Mouse (Mus musculus) hematopoietic multipotent progenitor cell, adult 10-12 weeks (in vitro differentiated cells): ENCODE measurements around the gene Olfr353. TPM values are rescaled to one million over a fixed set of nuclear protein-coding genes. Genes with fewer than 3 reads are reported as not detected.

Experiments used
- polyA plus RNA-seq: library from polyadenylated mRNA; stranded (reverse); fragments of >175 nt; gene quantifications from 2 replicates; pipeline ENCODE4 v1.2.3, GENCODE M21; 2012; ENCODE audit warnings: low replicate concordance

Gene Olfr353
- polyA plus RNA-seq, result not detected in 2 replicates

DNA sequence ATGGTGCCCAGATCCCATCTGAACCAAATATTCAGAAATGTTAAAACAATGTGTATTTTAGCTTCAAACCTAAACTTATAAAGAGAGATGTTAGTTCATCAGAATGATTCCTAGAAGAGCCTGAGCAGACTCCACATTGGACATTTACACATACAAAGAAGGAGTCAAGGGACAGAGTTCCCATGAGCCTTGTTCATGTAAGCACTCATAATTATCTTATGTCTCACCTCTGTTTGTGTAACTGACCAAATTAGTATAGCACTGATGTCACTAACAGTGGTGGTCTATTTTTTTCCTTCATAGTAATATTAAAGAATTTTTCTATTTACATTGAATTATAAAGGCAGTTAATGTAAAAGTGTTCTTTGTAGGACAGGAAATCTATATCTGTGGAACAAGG is at the start of gene Olfr353:
Gene Olfr353 (minus strand): TSS at position 101 of the 400 bp plus-strand sequence.

DNA sequence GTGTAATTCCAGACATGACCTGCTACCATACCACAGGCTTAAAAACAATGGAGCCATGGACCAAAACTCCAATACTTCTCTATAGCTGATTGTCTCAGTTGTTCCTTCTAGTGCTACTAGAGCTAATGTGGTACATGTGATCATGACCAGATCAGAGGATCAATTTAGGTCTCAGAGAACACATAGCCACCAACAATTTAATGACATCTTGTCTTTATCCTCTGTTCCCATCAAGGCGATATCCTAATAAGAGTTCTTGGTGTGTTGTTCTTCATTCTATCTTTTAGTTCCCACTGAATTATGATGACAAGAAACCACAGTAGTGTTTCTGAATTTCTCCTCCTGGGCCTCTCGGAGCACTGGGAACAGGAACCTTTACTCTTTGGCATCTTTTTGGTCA is 44.1 kb upstream of the Olfr353 start, which contains the start of gene Olfr356:
Gene Olfr356 (plus strand): TSS at position 301 of the 400 bp plus-strand sequence.

DNA sequence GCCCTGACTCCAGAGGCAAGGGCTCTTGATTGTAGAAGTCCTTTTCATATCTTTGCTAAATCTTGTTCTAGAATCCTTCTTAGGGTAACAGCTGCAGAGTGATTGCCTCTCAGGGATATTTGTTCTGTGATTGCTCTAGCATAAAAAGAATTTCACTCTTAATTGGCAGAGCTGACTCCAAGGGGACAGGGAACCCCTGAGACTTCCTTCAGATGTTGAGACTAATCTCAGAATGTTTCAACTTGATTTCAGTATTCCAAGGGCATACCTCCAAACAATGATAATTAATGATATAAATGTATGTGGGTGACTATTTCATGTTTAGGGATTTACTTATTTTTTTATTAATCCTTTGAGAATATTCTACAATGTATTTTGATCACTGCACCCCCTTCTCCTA is 36.1 kb upstream of the Olfr353 start, which contains the start of gene Olfr355:
Gene Olfr355 (minus strand): TSS at position 101 of the 400 bp plus-strand sequence.

DNA sequence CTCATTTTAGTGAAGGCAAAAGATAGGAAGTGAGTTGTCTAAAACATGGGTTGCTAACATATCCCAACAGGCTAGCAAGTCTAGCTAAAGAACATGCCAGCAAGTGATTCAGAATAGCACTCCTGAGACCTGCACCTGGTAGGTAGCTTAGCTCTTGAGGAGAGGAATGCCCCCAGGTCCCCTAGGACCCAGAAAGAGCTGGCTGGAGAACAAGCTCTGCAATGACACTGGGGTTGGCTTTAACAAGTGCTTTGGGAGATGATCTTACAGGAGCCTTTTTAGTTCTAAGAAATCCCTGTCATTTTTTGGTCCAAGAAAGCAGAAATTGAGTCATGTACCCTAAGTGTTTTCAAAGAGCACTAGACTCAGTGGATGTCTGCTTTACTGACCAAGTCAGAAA is 12.6 kb upstream of the Olfr353 start, which contains the start of gene Olfr354:
Gene Olfr354 (plus strand): TSS at position 301 of the 400 bp plus-strand sequence.

DNA sequence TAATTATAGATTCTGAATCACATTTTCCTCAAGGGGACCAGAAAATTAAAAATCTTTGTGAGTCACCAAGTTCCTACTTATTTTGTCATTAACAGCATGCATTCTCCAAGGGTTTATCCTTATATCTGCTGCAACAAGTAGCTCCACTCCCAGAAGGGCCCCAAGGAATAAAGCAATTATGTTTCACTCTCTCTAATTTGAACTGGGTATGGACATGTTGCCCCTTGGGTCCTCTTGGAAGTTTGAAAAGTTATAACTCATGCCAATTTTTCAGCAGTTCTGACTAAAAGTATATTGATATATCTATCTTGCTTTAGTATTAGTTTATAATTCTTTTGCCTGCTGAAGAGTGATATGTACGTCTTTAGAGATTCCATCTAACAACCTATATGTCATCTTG is 24.6 kb downstream of the Olfr353 start, which contains the start of gene Olfr352:
Gene Olfr352 (plus strand): TSS at position 301 of the 400 bp plus-strand sequence.

DNA sequence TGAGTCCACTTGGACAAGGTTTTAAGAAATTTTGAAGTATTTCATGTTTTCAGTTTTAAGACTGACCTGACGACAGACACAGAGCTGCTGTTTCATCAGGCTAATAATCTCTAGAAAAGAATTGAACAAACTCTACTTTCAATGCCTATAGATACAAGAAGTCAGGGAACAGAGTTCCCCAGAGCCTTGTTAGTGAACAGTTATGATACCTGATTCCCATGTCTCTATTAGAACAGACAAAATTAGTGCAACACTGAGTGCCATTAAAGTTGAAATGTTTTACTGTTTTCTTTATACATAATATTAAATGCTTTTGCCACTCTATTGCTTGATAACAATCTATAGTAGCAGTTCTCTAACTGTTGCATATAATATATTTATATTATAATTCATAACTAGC is 30.2 kb downstream of the Olfr353 start, which contains the start of gene Olfr351:
Gene Olfr351 (minus strand): TSS at position 101 of the 400 bp plus-strand sequence.

DNA sequence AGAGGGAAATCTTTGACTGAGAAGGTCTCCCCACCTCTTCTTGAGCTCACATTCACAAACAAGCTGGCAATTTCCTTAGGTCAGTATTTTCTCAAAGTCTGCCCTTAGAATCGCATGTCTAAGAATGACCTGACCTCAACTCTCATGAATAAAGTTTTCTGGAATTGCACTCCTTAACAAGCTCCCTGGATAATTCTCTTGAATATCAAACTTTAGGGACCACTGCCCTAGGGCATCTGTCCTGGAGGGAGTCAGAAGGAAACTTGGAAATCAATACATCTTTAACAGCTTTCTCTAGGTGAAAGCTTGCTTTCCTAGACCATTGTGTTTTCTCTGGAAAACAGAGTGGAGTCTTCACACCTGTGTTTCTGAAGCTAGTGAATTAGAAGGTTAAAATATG is 46.7 kb downstream of the Olfr353 start, which contains the start of gene Olfr350:
Gene Olfr350 (plus strand): TSS at position 301 of the 400 bp plus-strand sequence.

Other genes starting within 250 kb of the Olfr353 start
- gene Olfr346, start 207.1 kb downstream of the Olfr353 start, polyA plus RNA-seq, result not detected in 2 replicates
- not detected in 2 replicates for gene Olfr347, start 161.0 kb downstream of the Olfr353 start, polyA plus RNA-seq
- gene Olfr348, start 108.7 kb downstream of the Olfr353 start, polyA plus RNA-seq, result not detected in 2 replicates
- gene Olfr50, start 102.4 kb downstream of the Olfr353 start, polyA plus RNA-seq, result not detected in 2 replicates
- gene Olfr3, start 75.9 kb downstream of the Olfr353 start, polyA plus RNA-seq, result not detected in 2 replicates
- not detected in 2 replicates for gene Olfr350, start 46.6 kb downstream of the Olfr353 start, polyA plus RNA-seq
- not detected in 2 replicates for gene Olfr351, start 30.3 kb downstream of the Olfr353 start, polyA plus RNA-seq
- gene Olfr352, start 24.5 kb downstream of the Olfr353 start, polyA plus RNA-seq, result not detected in 2 replicates
- not detected in 2 replicates for gene Olfr354, start 12.7 kb upstream of the Olfr353 start, polyA plus RNA-seq
- gene Olfr355, start 36.0 kb upstream of the Olfr353 start, polyA plus RNA-seq, result not detected in 2 replicates
- gene Olfr356, start 44.2 kb upstream of the Olfr353 start, polyA plus RNA-seq, result not detected in 2 replicates
- not detected in 2 replicates for gene Olfr357, start 100.9 kb upstream of the Olfr353 start, polyA plus RNA-seq
- not detected in 2 replicates for gene Olfr358, start 116.4 kb upstream of the Olfr353 start, polyA plus RNA-seq
- gene Olfr360, start 172.8 kb upstream of the Olfr353 start, polyA plus RNA-seq, result not detected in 2 replicates
- gene Olfr361, start 196.4 kb upstream of the Olfr353 start, polyA plus RNA-seq, result not detected in 2 replicates
- gene Olfr362, start 225.0 kb upstream of the Olfr353 start, polyA plus RNA-seq, result not detected in 2 replicates
- gene Olfr364-ps1, start 246.4 kb upstream of the Olfr353 start, polyA plus RNA-seq, result not detected in 2 replicates